Comparison of ENCODE assay signal across 12 mouse cellular contexts in genomic region chr10:95297024-95297423, GRCm38 (mm10). TPM values are rescaled to one million over a fixed set of nuclear protein-coding genes. Genes with fewer than 3 reads are reported as not detected.
DNase-seq lines count a peak whose midpoint lies in the region; ATAC-seq and TF ChIP-seq lines count a peak whose summit lies in the region.
"Had no signal": no experiment of that assay in that cellular context is flagged by ENCODE, and none has a peak within 500 bp of the region (broad histone marks: within the 10 kb centered on the region; RNA-seq: fewer than 3 reads in every experiment).

No protein-coding gene starts in this region.

- H3K4me2 ChIP-seq in liver, embryonic 15.5 days = 0 out of 2 replicates have a peak overlapping the region, but pooled peaks have one; percentile 41
- H3K4me2 ChIP-seq in liver, embryonic 12.5 days = no peak overlapping the region
- H3K4me2 ChIP-seq: stomach, embryonic 15.5 days had no signal

- H3K79me2 ChIP-seq in macrophage (ENCODE audit: inconsistent target) = no peaks in the 10 kb centered on the region

- H3K36me3 ChIP-seq in liver, embryonic 15.5 days (replicated peaks) = no peaks in the 10 kb centered on the region
- H3K36me3 ChIP-seq in liver, embryonic 12.5 days = no peaks in the 10 kb centered on the region
- H3K36me3 ChIP-seq in macrophage (ENCODE audit: inconsistent target) = no peaks in the 10 kb centered on the region
- H3K36me3 ChIP-seq: stomach, embryonic 15.5 days had no signal

- no peak for DNase-seq in gastrocnemius, adult 2 months
- no peak for DNase-seq in gastrocnemius, postnatal 25 days
- DNase-seq in heart, postnatal 10 days = peak; percentile 61 to 68
- DNase-seq in embryo, embryonic 9.5 days (ENCODE audit: extremely low spot score) = no peak
- DNase-seq in thymus, postnatal 4 days = no peak
- DNase-seq: gastrocnemius, postnatal 10 days; retina, postnatal 1 day had no signal

- H3K9ac ChIP-seq in liver, embryonic 15.5 days = no peak overlapping the region
- H3K9ac ChIP-seq in liver, embryonic 12.5 days = no peak overlapping the region
- H3K9ac ChIP-seq: stomach, embryonic 15.5 days had no signal

- peaks cover 29% of the 10 kb centered on the region for H3K4me1 ChIP-seq in liver, embryonic 15.5 days (replicated peaks)
- peaks cover 40% of the 10 kb centered on the region for H3K4me1 ChIP-seq in liver, embryonic 12.5 days
- H3K4me1 ChIP-seq: stomach, embryonic 15.5 days had no signal

- H3K9me3 ChIP-seq in liver, embryonic 15.5 days (replicated peaks) = no peaks in the 10 kb centered on the region
- H3K9me3 ChIP-seq in liver, embryonic 12.5 days (replicated peaks) = no peaks in the 10 kb centered on the region
- H3K9me3 ChIP-seq: stomach, embryonic 15.5 days had no signal

- no peak for TF ChIP-seq CTCF in gastrocnemius, adult 2 months (IDR thresholded peaks at IDR 0.05)

- H3K27me3 ChIP-seq in liver, embryonic 15.5 days = no peaks in the 10 kb centered on the region
- H3K27me3 ChIP-seq in liver, embryonic 12.5 days (replicated peaks) = no peaks in the 10 kb centered on the region
- H3K27me3 ChIP-seq: Patski; stomach, embryonic 15.5 days had no signal

- 61% methylated on average over 11 of the region's 11 CpGs for WGBS in liver, embryonic 15.5 days (ENCODE audit: insufficient replicate concordance)
- 65% methylated on average over 11 of the region's 11 CpGs for WGBS in liver, embryonic 12.5 days (ENCODE audit: insufficient replicate concordance)
- WGBS in macrophage (ENCODE audit: missing documents) = 41% methylated on average over 11 of the region's 11 CpGs

- intact Hi-C loops in gastrocnemius, adult 2 months (cut with DNase I) = loop anchor here (2.0 kb wide), 1 partner anchor 28 kb away; no protein-coding TSS in a partner anchor
- intact Hi-C loops in heart, postnatal 10 days (cut with DNase I) = no loop called here

- H3K4me3 ChIP-seq in gastrocnemius, adult 2 months = peak overlapping the region; percentile 50
- H3K4me3 ChIP-seq in liver, embryonic 15.5 days (replicated peaks) = no peak overlapping the region
- H3K4me3 ChIP-seq in liver, embryonic 12.5 days = no peak overlapping the region
- H3K4me3 ChIP-seq in macrophage (ENCODE audit: inconsistent target) = no peak overlapping the region
- H3K4me3 ChIP-seq: stomach, embryonic 15.5 days had no signal

- peak overlapping the region; percentile 90 for H3K27ac ChIP-seq in gastrocnemius, adult 2 months
- H3K27ac ChIP-seq in liver, embryonic 15.5 days (replicated peaks) = no peak overlapping the region
- no peak overlapping the region for H3K27ac ChIP-seq in liver, embryonic 12.5 days
- H3K27ac ChIP-seq in macrophage = peak overlapping the region; percentile 67
- H3K27ac ChIP-seq: stomach, embryonic 15.5 days had no signal

- no peak; the same call in 1 of the 2 replicates for ATAC-seq in liver, embryonic 15.5 days (ENCODE audit: insufficient read depth)
- no peak for ATAC-seq in liver, embryonic 12.5 days
- ATAC-seq: Patski had no signal

RNA-seq across cellular contexts. Expression of gene Cradd, which starts 26.9 kb away (rescaled TPM):
- 1 to 10 TPM; 8.6 to 9.8 TPM for total RNA-seq in gastrocnemius, adult 2 months (2021)
- 1 to 10 TPM; 8.3 to 8.5 TPM for total RNA-seq in gastrocnemius, postnatal 25 days (2021)
- 3.6 and 4.2 TPM in 2 replicates for polyA plus RNA-seq in liver, embryonic 15.5 days (2015; fragmentation: Nextera tagmentation; extraction: Ambion mirVana)
- 5.0 and 5.1 TPM in 2 replicates for polyA plus RNA-seq in liver, embryonic 12.5 days (2016; fragmentation: Nextera tagmentation; extraction: Ambion mirVana)
- total RNA-seq in heart, postnatal 10 days (2021) = 10 to 100 TPM; 12.9 to 13.5 TPM
- 10 to 100 TPM in 17 of 26 experiments, 1 to 10 TPM in 9; 1.3 to 21.7 (median 15.0) TPM for total RNA-seq in macrophage (2018; cell fraction: chromatin; rRNA removed)
- total RNA-seq in macrophage (2018; cell fraction: cytosol; rRNA removed) = 10 to 100 TPM in 1 of 26 experiments, 1 to 10 TPM in 25; 5.2 to 10.7 (median 8.5) TPM
- 10 to 100 TPM in 12 of 26 experiments, 1 to 10 TPM in 14; 3.6 to 20.0 (median 9.3) TPM for total RNA-seq in macrophage (2018; cell fraction: nucleus; rRNA removed)
- 8.7 to 11.3 TPM (median 9.2 TPM) in 3 replicates for polyA plus RNA-seq in macrophage (2018)

Comparison
In these comparisons a context has a peak if more than half of its experiments do, and no peak if none do; other contexts are left out.
1. DNase-seq: peak in heart, postnatal 10 days (2 of 2); none in gastrocnemius, adult 2 months (single experiment), gastrocnemius, postnatal 25 days (single experiment), embryo, embryonic 9.5 days (single experiment) and thymus, postnatal 4 days (single experiment).
2. H3K27ac ChIP-seq: peak in gastrocnemius, adult 2 months (single experiment) and macrophage (single experiment); none in liver, embryonic 15.5 days (single experiment) and liver, embryonic 12.5 days (single experiment).